Mouse (Mus musculus) forebrain, embryonic 15.5 days (tissue): ENCODE data around the gene Fam3c. TPM values are rescaled to one million over a fixed set of nuclear protein-coding genes. Genes with fewer than 3 reads are reported as not detected.
"Not testable (repeated sequence)": the region's sequence is repeated elsewhere in the genome, so short reads cannot be mapped to it uniquely, and the experiment has no call there.

Experiments
- ATAC-seq: fragments of 200-750 bp; cut with Nextera tagmentation; replicated peaks from 2 replicates; pipeline ENCODE4 v1.8.0; 2017; ENCODE audit warnings: mild to moderate bottlenecking, moderate TSS enrichment, moderate library complexity
- H3K27ac ChIP-seq: fragments of 300-500 bp; sonication (generic); replicated peaks from 2 replicates; pipeline ENCODE4 v1.5.1; 2015; ENCODE audit warnings: mild to moderate bottlenecking, inconsistent platforms
- H3K27me3 ChIP-seq: fragments of 300-500 bp; sonication (generic); 2 replicates; pipeline ENCODE4 v1.6.1; 2015; ENCODE audit warnings: inconsistent platforms
- H3K36me3 ChIP-seq: fragments of 300-500 bp; sonication (generic); 2 replicates; pipeline ENCODE4 v1.6.1; 2015; ENCODE audit warnings: mild to moderate bottlenecking, inconsistent platforms
- H3K4me1 ChIP-seq: fragments of 300-500 bp; sonication (generic); 2 replicates; pipeline ENCODE4 v1.6.1; 2015; ENCODE audit warnings: inconsistent platforms
- H3K4me2 ChIP-seq: fragments of 300-500 bp; sonication (generic); replicated peaks from 2 replicates; pipeline ENCODE4 v1.6.1; 2015; ENCODE audit warnings: mild to moderate bottlenecking, inconsistent platforms
- H3K4me3 ChIP-seq: fragments of 300-500 bp; sonication (generic); 2 replicates; pipeline ENCODE4 v1.5.1; 2015; ENCODE audit warnings: mild to moderate bottlenecking, inconsistent platforms
- H3K9ac ChIP-seq: fragments of 300-500 bp; sonication (generic); replicated peaks from 2 replicates; pipeline ENCODE4 v1.6.1; 2015; ENCODE audit warnings: mild to moderate bottlenecking, inconsistent platforms
- H3K9me3 ChIP-seq: fragments of 300-500 bp; sonication (generic); 2 replicates; pipeline ENCODE4 v1.6.1; 2016; ENCODE audit warnings: inconsistent platforms
- WGBS: fragments of 180-500 bp; shearing (Covaris S2); methylation state at CpG from one replicate; pipeline ENCODE4 v1.1.7; 2015; ENCODE audit warnings: mixed read lengths; 5-methylcytosine and 5-hydroxymethylcytosine counted together
- polyA plus RNA-seq: library from polyadenylated mRNA; unstranded; fragments of >200 nt; fragmentation: Nextera tagmentation; extraction: Ambion mirVana; gene quantifications from 2 replicates; pipeline ENCODE4 v1.2.1, GENCODE M21; 2015

Fam3c gene
- polyA plus RNA-seq, 1 experiment from 2014 or later, result 56.2 TPM

GRCm38 (mm10) chr6:22288004-22288736 lies 67.9 kb downstream of the Fam3c start, which contains the start of gene Wnt16:
Wnt16 (plus strand) TSS chr6:22288227.
- no peak within 1 kb of the TSS for H3K27ac ChIP-seq
- no peaks in the 10 kb centered on the region for H3K9me3 ChIP-seq
- 2% methylated on average over 20 of the region's 20 CpGs for WGBS
- peaks cover 42% of the 10 kb centered on the region for H3K27me3 ChIP-seq
- peaks cover 21% of the 10 kb centered on the region for H3K4me1 ChIP-seq
- 0 out of 2 replicates have a peak within 1 kb of the TSS, but pooled peaks have one; percentile 31 for H3K9ac ChIP-seq
- no peaks in the 10 kb centered on the region for H3K36me3 ChIP-seq
- peak within 1 kb of the TSS; percentile 43 for H3K4me3 ChIP-seq
- ATAC-seq, result peak; percentile 74
- H3K4me2 ChIP-seq, result peak within 1 kb of the TSS; percentile 76

- WGBS, result 91% methylated on average over 4 of the region's 4 CpGs
- no peak overlapping the region for H3K4me2 ChIP-seq
- H3K36me3 ChIP-seq, result no peaks in the 10 kb centered on the region
- peaks cover 8% of the 10 kb centered on the region for H3K4me1 ChIP-seq
- no peak overlapping the region for H3K27ac ChIP-seq
- H3K4me3 ChIP-seq, result no peak overlapping the region
- no peak for ATAC-seq
- H3K9me3 ChIP-seq, result no peaks in the 10 kb centered on the region
- H3K9ac ChIP-seq, result no peak overlapping the region
- 0 out of 2 replicates have a peak, but pooled peaks cover 6% of the 10 kb centered on the region for H3K27me3 ChIP-seq
These were observed 73.6 kb downstream of the Fam3c start for GRCm38 (mm10) chr6:22282405-22282804.

- H3K36me3 ChIP-seq, result no peaks in the 10 kb centered on the region
- H3K27ac ChIP-seq, result no peak overlapping the region
- H3K4me3 ChIP-seq, result no peak overlapping the region
- 0 out of 2 replicates have a peak, but pooled peaks have one; percentile 16 for ATAC-seq
- no peak overlapping the region for H3K9ac ChIP-seq
- H3K9me3 ChIP-seq, result no peaks in the 10 kb centered on the region
- H3K4me1 ChIP-seq, result peaks cover 8% of the 10 kb centered on the region
- 55% methylated on average over 14 of the region's 14 CpGs for WGBS
- H3K4me2 ChIP-seq, result peak overlapping the region; percentile 23
- H3K27me3 ChIP-seq, result no peaks in the 10 kb centered on the region
These were observed 75.7 kb downstream of the Fam3c start for GRCm38 (mm10) chr6:22280217-22280861.

- Histone ChIP-seq H3K4me1 (peaks cover 8% of the 10 kb centered on the region), H3K4me3 (no peak overlapping the region), H3K27ac (no peak overlapping the region), H3K9ac (no peak overlapping the region), H3K36me3 (no peaks in the 10 kb centered on the region), H3K9me3 (no peaks in the 10 kb centered on the region), H3K4me2 (no peak overlapping the region), H3K27me3 (no peaks in the 10 kb centered on the region)
- ATAC-seq, result no peak
- WGBS, result 92% methylated on average over 3 of the region's 3 CpGs
These were observed 78.1 kb downstream of the Fam3c start for GRCm38 (mm10) chr6:22277941-22278340.

GRCm38 (mm10) chr6:22269840-22270521 lies 86.1 kb downstream of the Fam3c start:
- no peak overlapping the region for H3K4me2 ChIP-seq
- no peaks in the 10 kb centered on the region for H3K36me3 ChIP-seq
- H3K4me3 ChIP-seq, result no peak overlapping the region
- no peak overlapping the region for H3K9ac ChIP-seq
- H3K9me3 ChIP-seq, result no peaks in the 10 kb centered on the region
- no peak overlapping the region for H3K27ac ChIP-seq
- WGBS, result 56% methylated on average over 8 of the region's 8 CpGs
- H3K27me3 ChIP-seq, result no peaks in the 10 kb centered on the region
- no peaks in the 10 kb centered on the region for H3K4me1 ChIP-seq
- ATAC-seq, result no peak

- Histone ChIP-seq H3K9me3 (no peaks in the 10 kb centered on the region), H3K36me3 (no peaks in the 10 kb centered on the region), H3K4me2 (no peak overlapping the region), H3K27me3 (no peaks in the 10 kb centered on the region), H3K4me3 (no peak overlapping the region), H3K27ac (no peak overlapping the region), H3K4me1 (no peaks in the 10 kb centered on the region), H3K9ac (no peak overlapping the region)
- no peak for ATAC-seq
These were observed 87.4 kb downstream of the Fam3c start for GRCm38 (mm10) chr6:22268677-22269076.

- Histone ChIP-seq H3K9me3 (no peaks in the 10 kb centered on the region), H3K27me3 (no peaks in the 10 kb centered on the region), H3K4me3 (no peak overlapping the region), H3K9ac (no peak overlapping the region), H3K27ac (no peak overlapping the region), H3K4me2 (no peak overlapping the region), H3K4me1 (no peaks in the 10 kb centered on the region), H3K36me3 (no peaks in the 10 kb centered on the region)
- 86% methylated on average over 5 of the region's 5 CpGs for WGBS
- no peak for ATAC-seq
These were observed 88.0 kb downstream of the Fam3c start for GRCm38 (mm10) chr6:22267807-22268667.

- no peaks in the 10 kb centered on the region for H3K4me1 ChIP-seq
- H3K36me3 ChIP-seq, result no peaks in the 10 kb centered on the region
- no peaks in the 10 kb centered on the region for H3K27me3 ChIP-seq
- no peak overlapping the region for H3K9ac ChIP-seq
- H3K9me3 ChIP-seq, result no peaks in the 10 kb centered on the region
- no peak for ATAC-seq
- no peak overlapping the region for H3K4me2 ChIP-seq
- no peak overlapping the region for H3K27ac ChIP-seq
- H3K4me3 ChIP-seq, result no peak overlapping the region
- WGBS, result 88% methylated on average over 4 of the region's 4 CpGs
These were observed 90.0 kb downstream of the Fam3c start for GRCm38 (mm10) chr6:22266018-22266417.

GRCm38 (mm10) chr6:22264094-22264493 lies 91.9 kb downstream of the Fam3c start:
- H3K27me3 ChIP-seq, ATAC-seq, H3K9me3 ChIP-seq, H3K4me3 ChIP-seq, H3K36me3 ChIP-seq, H3K4me2 ChIP-seq, H3K4me1 ChIP-seq, H3K9ac ChIP-seq, H3K27ac ChIP-seq: not testable (repeated sequence)
- WGBS, result 90% methylated on average over 8 of the region's 8 CpGs

GRCm38 (mm10) chr6:22262519-22262918 lies 93.5 kb downstream of the Fam3c start:
- ATAC-seq, result peak; percentile 46; the same call in 1 of the 2 replicates
- WGBS, result 70% methylated on average over 4 of the region's 4 CpGs
- no peak overlapping the region for H3K4me3 ChIP-seq
- H3K9me3 ChIP-seq, result no peaks in the 10 kb centered on the region
- no peak overlapping the region for H3K4me2 ChIP-seq
- no peak overlapping the region for H3K9ac ChIP-seq
- H3K36me3 ChIP-seq, result no peaks in the 10 kb centered on the region
- H3K4me1 ChIP-seq, result no peaks in the 10 kb centered on the region
- no peak overlapping the region for H3K27ac ChIP-seq
- no peaks in the 10 kb centered on the region for H3K27me3 ChIP-seq

GRCm38 (mm10) chr6:22258784-22259183 lies 97.3 kb downstream of the Fam3c start:
- H3K4me2 ChIP-seq, result no peak overlapping the region
- no peaks in the 10 kb centered on the region for H3K27me3 ChIP-seq
- no peak overlapping the region for H3K4me3 ChIP-seq
- no peak overlapping the region for H3K27ac ChIP-seq
- 85% methylated on average over 4 of the region's 4 CpGs for WGBS
- H3K9me3 ChIP-seq, result no peaks in the 10 kb centered on the region
- ATAC-seq, result no peak
- no peak overlapping the region for H3K9ac ChIP-seq
- H3K4me1 ChIP-seq, result no peaks in the 10 kb centered on the region
- H3K36me3 ChIP-seq, result no peaks in the 10 kb centered on the region
